Mouse (Mus musculus): ENCODE data around the gene Cox7a1.
"Not testable (repeated sequence)": the region's sequence is repeated elsewhere in the genome, so short reads cannot be mapped to it uniquely, and the experiment has no call there.

Cox7a1 gene

DNA sequence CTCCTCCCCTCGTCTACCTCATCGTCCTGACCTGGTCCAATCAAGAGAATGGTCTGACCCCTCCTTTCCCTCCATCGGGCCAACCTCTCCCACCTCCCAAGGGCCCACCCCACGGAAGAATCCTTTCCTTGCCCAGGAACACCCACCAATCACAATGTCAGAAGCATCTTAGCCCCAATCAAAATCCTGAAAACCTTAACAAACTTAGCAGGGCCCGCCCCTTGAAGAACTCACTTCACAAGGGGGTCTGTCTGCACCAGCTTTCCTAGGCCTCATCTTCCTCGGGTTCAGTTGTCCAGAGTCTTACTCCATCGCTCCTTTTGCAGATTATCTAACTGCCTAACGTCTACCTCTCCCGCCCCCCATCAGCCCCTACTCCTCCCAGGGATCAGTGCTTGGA is 9.1 kb downstream of the Cox7a1 start:
- no peak for DNase-seq (ENCODE audit: low spot score)

GRCm38 (mm10) chr7:30193581-30194100 is 9.7 kb downstream of the Cox7a1 start:
- peak; percentile 63 for DNase-seq (ENCODE audit: low spot score)

GRCm38 (mm10) chr7:30194101-30194831 is 10.3 kb downstream of the Cox7a1 start:
- DNase-seq (ENCODE audit: low spot score), result no peak

DNA sequence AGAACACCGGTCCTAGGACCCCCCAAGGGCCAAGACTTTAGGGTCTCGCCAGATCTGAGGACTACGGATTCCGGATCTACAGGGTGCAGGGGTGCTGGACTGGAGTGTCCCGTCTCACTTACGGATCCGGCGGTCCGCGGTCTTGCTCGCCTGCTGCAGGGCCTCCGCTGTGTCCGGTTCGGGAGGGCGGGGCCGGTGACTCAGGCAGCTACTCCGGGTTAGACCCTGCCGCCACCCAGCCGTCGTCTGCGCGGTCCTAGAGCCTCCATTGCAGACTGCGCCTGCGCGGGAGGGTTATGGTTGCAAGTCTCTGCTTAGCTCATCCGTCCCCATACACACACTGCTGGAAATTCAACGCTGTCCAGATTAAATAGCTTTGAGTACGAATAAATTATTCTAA is 10.9 kb downstream of the Cox7a1 start:
- peak; percentile 92 for DNase-seq (ENCODE audit: low spot score)

GRCm38 (mm10) chr7:30195461-30195860 is 11.5 kb downstream of the Cox7a1 start:
- no peak for DNase-seq (ENCODE audit: low spot score)

DNA sequence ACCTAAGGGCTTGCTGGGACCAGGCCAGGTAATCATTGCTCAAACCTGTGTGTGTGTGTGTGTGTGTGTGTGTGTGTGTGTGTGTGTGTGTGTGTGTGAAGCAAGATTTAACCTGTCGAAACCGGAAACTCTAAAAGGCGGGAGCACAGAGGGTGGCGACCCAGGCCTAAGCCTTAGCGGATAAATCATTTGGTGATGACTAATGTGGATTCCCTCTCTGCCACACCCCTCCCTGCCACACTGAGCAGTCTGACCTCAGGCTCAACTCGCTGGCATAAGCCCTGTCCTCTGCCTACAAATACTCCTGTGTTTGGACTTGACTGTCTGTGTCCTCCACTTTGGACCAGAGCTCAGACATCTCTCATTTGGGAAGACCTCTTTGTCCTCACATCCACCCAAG is 12.2 kb downstream of the Cox7a1 start:
- no peak for DNase-seq (ENCODE audit: low spot score)

DNA sequence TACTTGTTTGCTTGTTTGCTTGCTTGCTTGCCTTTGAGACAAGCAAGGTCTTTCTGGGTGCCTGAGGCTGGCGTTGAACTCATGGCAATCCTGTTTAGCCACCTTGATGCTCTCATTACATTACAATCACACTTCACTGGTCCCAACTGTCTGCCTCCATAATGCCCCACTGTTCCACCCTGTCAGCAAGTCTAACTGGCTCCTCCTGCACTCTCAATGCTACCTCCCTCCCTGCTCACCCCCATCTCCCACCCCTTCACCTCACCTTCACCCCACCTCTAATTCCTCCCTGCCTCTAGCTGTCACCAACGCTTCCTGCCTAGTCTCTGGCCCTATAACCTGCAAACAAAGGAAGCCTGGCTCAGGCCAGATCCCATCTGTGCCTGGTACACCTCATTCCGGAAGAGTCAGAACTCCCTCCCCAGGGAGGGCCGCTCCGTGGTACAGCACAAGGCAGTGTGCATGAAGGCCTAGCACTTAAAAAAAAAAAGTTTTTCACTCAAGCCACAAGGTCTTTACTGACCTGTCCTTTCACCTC is 13.7 kb downstream of the Cox7a1 start:
- DNase-seq (ENCODE audit: low spot score), result no peak

DNA sequence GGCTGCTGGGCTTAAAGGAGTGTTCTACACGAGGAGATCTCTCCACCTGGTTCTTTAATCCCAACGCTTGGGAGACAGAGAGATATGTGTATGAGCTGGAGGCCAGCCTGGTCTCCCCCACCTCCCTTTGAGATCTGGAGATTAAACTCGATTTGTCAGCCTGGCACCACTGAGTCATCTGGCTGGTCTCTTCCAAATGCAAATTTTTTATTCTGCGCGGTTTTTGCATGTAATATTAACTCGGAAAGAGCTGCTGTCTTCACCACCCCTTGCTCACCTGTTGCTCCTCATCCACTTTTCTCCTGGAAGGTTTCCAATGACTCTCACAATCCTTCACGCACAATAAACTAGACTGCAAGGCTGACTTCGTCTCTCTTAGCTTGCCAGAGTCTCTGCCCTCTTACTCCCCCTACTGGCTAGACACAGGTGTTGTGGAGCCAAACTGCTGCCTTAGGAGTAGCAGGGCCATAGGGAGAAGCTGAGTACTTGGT is 14.6 kb downstream of the Cox7a1 start, which contains the start of gene Capns1:
Gene Capns1 (minus strand): TSS at position 331 of the 491 bp plus-strand sequence.
- DNase-seq (ENCODE audit: low spot score), result peak; percentile 70

DNA sequence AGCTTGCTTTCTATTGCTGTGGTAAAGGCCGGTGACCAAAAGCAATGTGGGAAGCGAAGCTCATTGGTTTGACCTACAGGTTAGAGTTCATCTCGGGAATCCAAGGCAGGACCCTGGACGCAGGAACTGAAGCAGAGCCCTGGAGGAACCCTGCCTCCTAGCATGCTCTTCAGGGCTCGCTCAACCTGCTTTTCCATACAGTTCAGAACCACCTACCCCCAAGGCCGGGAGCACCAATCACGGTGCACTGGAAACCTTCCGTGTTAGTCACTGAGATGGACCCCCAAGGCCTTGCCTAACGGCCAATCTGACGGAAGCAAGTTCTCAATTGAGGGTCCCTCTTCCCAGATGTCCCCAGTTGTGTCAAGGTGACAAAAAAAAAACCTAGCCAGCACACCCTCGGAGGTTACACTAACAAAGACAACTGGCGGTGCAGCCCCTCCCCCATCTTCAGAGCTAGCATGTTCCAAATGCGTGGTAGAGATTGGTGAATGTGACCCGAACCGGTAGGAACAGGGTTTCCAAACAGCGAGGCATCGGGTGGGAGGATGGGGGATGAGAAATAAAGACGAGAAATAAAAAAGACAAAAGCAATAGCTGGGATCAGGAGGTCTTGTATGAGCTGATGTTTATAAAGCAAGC is 15.7 kb downstream of the Cox7a1 start:
- DNase-seq (ENCODE audit: low spot score), result no peak

- no peak for DNase-seq (ENCODE audit: low spot score)
These were observed 16.3 kb downstream of the Cox7a1 start for GRCm38 (mm10) chr7:30200200-30200599.

- not testable (repeated sequence) for DNase-seq (ENCODE audit: low spot score)
These were observed 16.7 kb downstream of the Cox7a1 start for GRCm38 (mm10) chr7:30200661-30201060.

DNA sequence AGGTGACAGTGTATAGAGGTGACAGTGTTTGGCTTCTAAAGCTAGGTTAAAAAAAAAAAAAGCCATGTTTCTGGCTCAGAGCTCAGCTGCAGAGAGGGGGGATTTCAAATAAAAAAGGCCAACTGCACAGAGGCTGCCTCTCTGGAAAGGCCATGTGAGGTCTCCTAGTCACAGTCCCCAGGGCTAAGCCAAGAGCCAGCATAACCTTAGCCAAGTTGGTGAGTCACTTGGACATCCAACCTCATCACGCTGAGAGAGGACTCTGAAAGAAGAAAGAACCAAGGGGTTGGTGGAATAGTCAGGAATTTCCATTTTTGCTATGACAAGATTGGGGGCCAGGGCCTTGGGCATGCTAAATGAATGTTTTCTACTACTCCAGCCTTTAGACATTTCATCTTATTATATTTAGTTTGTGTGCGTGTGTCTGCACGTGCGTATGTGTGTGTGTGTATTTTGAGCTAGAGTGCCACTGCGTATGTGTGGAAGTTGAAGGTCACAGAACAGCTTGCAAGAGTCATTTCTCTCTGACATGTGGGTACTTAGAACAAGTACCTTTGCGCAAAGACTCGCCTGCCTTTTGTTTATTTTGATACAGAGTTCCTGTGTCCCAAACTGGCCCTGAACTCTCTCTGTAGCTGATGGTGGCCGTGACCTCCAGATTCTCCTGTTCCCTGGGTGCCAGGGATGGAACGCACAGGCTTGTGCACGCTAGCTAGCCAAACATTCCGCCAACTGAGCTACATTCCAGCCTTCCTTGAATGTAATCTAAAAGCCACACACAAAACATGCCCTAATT is 19.1 kb downstream of the Cox7a1 start:
- no peak for DNase-seq (ENCODE audit: low spot score)

DNA sequence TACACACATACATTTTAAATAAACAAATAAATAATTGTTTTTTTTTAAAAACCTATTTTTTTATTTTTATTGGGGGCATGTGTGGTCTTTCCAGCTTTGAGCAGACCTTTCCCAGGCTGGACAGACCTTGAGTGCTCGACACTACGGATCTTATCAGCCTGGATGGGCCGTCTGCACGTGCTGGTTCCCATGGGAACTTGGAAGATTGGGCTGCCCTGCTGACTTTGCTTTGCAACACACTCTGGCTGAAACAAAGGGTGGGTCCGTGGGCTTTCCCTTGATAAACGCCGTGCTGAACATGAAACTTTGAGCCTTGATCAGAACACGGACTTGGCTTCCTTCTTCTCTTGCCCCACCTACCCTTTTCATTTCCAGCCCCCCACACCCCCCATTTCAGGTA is 20.4 kb downstream of the Cox7a1 start:
- no peak for DNase-seq (ENCODE audit: low spot score)

GRCm38 (mm10) chr7:30205383-30205782 is 21.4 kb downstream of the Cox7a1 start:
- no peak for DNase-seq (ENCODE audit: low spot score)

GRCm38 (mm10) chr7:30206364-30206763 is 22.4 kb downstream of the Cox7a1 start:
- not testable (repeated sequence) for DNase-seq (ENCODE audit: low spot score)

DNA sequence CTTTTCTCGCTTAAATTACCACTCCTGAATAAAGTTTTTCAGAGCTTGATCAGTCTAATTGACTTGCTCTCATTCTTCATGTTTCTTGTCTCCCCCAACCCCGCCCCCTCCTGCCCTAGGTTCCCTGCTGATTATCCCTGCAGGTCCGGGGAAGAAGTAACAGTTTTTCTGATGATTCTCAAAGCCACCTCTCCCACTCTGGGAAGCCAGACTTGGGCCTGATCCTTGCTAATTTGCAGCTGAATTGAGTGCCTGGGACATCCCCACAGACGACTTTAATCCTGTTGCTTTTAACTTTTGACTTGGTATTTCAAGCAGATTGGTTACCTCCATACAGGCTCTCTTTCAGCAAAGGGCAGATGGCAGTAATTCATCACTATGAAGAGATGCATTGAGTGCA is 27.1 kb downstream of the Cox7a1 start:
- no peak for DNase-seq (ENCODE audit: low spot score)

- DNase-seq (ENCODE audit: low spot score), result no peak
These were observed 29.9 kb downstream of the Cox7a1 start for GRCm38 (mm10) chr7:30213881-30214280.

- DNase-seq (ENCODE audit: low spot score), result no peak
These were observed 31.9 kb downstream of the Cox7a1 start for GRCm38 (mm10) chr7:30215875-30216274.

DNA sequence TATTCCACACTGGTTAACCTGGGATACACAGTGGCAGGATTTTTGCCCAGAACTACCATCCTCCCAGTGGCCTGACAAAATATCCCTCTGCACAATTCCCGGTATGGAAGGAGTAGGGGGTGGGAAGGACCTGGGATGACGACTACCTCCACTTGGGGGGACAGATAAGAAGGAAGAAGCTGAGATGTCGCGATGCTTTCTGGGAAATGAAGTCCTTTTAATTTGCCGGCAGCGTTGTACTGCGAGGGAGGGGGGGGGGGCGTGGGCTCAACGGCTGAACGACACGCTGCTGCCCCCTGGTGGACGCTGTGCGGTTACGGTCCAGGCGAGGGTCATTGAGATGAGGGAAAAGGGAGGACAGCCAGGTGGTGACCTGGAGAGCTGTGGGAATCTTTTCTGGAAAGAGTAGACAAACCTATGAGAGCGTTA is 32.8 kb downstream of the Cox7a1 start:
- peak; percentile 56 for DNase-seq (ENCODE audit: low spot score)

DNA sequence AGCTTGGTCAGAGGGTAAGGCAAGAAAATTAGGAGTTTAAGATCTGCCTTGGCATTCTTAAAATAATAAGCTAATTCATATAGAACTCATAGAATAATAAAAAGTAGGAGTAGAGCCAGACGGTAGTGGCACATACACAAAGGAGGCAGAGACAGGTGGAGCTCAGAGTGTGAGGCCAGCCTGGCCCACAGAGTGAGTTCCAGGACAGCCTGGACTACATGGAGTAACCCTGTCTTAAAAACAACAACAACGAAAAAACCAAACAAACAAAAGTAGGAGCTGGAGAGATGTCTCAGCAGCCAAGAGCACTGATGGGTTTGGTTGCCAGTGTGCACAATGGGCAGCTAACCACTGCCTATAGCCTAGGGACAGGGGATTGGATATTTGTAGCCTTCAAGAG is 33.3 kb downstream of the Cox7a1 start:
- no peak for DNase-seq (ENCODE audit: low spot score)

DNA sequence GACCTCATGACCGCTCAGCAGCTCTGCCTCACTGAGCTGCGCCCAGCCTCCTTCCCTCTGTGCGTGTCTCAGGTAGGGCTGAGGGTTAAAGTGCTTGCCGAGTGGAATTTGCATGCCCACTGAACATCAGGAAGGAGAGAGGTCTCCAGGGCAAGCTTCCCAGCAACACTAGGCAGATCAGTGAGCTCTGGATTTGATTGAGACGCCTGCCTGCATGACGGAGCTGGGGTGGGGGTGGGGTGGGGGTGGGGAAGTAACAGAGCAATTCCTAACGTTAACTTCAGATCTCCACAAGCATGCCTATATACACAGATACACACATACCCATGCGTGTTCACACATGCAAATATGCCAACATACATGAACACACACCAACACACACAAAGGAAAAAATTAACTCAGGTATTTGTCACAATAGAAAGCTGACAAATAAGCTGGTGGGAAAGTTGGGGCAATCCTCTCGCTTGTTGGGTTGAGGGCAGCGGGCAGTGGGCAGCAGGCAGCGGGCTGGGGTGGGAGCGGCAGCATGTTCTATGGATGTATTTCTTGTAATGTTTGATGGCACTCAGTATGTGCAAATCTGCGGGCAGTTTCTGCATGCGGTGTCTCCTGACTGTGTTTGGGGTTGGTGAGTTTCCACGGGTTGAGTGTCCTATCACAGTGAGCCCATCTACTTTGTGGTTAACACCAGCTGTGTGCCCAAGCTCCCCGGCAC is 35.5 kb downstream of the Cox7a1 start:
- DNase-seq (ENCODE audit: low spot score), result no peak

- DNase-seq (ENCODE audit: low spot score), result no peak
These were observed 36.0 kb downstream of the Cox7a1 start for GRCm38 (mm10) chr7:30220008-30220356.
